Comparison of ENCODE assay signal across 20 mouse cellular contexts in the genomic region with DNA sequence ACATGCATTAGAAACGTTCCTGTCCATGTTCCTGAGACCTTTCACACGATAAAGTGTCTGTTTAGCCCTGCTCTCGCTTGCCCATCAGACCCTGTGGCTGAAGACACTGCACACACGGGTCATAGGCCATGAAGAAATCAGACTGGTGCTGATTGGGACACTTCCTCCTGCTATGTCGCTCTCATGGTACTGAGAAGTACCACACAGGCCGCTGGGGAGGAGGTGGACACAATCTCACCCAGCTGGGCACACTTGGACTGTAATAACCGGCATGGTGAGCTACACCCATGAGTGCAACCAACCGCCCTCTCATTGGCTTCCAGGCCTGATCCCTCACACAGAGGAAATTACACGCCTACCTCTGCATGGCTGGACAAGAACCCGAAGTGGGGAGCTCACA. TPM values are rescaled to one million over a fixed set of nuclear protein-coding genes. Genes with fewer than 3 reads are reported as not detected.
DNase-seq lines count a peak whose midpoint lies in the region; ATAC-seq and TF ChIP-seq lines count a peak whose summit lies in the region.
"Had no signal": no experiment of that assay in that cellular context is flagged by ENCODE, and none has a peak within 500 bp of the region (broad histone marks: within the 10 kb centered on the region; RNA-seq: fewer than 3 reads in every experiment).

No protein-coding gene starts in this region.

- DNase-seq in liver, postnatal 0 days: peak; percentile 15
- DNase-seq in liver, embryonic 11.5 days (ENCODE audit: low spot score): no peak
- peak; percentile 24 for DNase-seq in limb, embryonic 10.5 days (ENCODE audit: low spot score)
- DNase-seq in spleen, postnatal 14 days (ENCODE audit: low spot score in 2 of 2): no peak
- no peak for DNase-seq in adrenal gland, postnatal 10 days
- DNase-seq: adrenal gland, adult 8-10 months; cerebellum, adult 11 months; cerebellum, adult 8-10 months; cerebellum, postnatal 14 days; embryo, embryonic 11 days; gastrocnemius, adult 2 months; gastrocnemius, postnatal 25 days; heart, adult 18-20 months had no signal

- no peak overlapping the region for H3K27ac ChIP-seq in liver, postnatal 0 days (ENCODE audit: low read depth)
- H3K27ac ChIP-seq in liver, embryonic 11.5 days (ENCODE audit: low read depth, low read length): no peak overlapping the region
- H3K27ac ChIP-seq in ES-Bruce4 (ENCODE audit: insufficient read depth, low read length): no peak overlapping the region
- no peak overlapping the region for H3K27ac ChIP-seq in limb, embryonic 10.5 days
- H3K27ac ChIP-seq: embryonic facial prominence, embryonic 12.5 days; forebrain, embryonic 15.5 days; gastrocnemius, adult 2 months; heart, embryonic 10.5 days; hindbrain, embryonic 15.5 days had no signal

- no peak for TF ChIP-seq POLR2A in ES-Bruce4 (IDR thresholded peaks at IDR 0.05; ENCODE audit: insufficient read depth, low read length)

- no peak for ATAC-seq in liver, postnatal 0 days
- ATAC-seq in liver, embryonic 11.5 days (replicated peaks; ENCODE audit: low FRiP score): no peak
- ATAC-seq: forebrain, embryonic 15.5 days had no signal

- no peaks in the 10 kb centered on the region for H3K36me3 ChIP-seq in liver, postnatal 0 days (replicated peaks; ENCODE audit: insufficient read depth, low read length)
- H3K36me3 ChIP-seq in liver, embryonic 11.5 days (ENCODE audit: control insufficient read depth, insufficient read depth, low read length): no peaks in the 10 kb centered on the region
- no peaks in the 10 kb centered on the region for H3K36me3 ChIP-seq in ES-Bruce4 (ENCODE audit: control insufficient read depth, insufficient read depth, low read length, poor library complexity, severe bottlenecking)
- no peaks in the 10 kb centered on the region for H3K36me3 ChIP-seq in limb, embryonic 10.5 days
- H3K36me3 ChIP-seq: embryonic facial prominence, embryonic 12.5 days; forebrain, embryonic 15.5 days; G1E; heart, embryonic 10.5 days; hindbrain, embryonic 15.5 days had no signal

- 63% methylated on average over 10 of the region's 10 CpGs for WGBS in liver, postnatal 0 days (ENCODE audit: insufficient replicate concordance)
- WGBS in liver, embryonic 11.5 days: 78% methylated on average over 10 of the region's 10 CpGs
- WGBS in limb, embryonic 10.5 days: 88% methylated on average over 10 of the region's 10 CpGs

- H3K4me3 ChIP-seq in liver, postnatal 0 days (ENCODE audit: low read depth, low read length): no peak overlapping the region
- no peak overlapping the region for H3K4me3 ChIP-seq in liver, embryonic 11.5 days (ENCODE audit: low read depth, low read length)
- 0 out of 2 replicates have a peak overlapping the region, but pooled peaks have one; percentile 11 for H3K4me3 ChIP-seq in ES-Bruce4 (ENCODE audit: low read depth, low read length)
- H3K4me3 ChIP-seq in limb, embryonic 10.5 days: no peak overlapping the region
- H3K4me3 ChIP-seq: embryonic facial prominence, embryonic 12.5 days; forebrain, embryonic 15.5 days; gastrocnemius, adult 2 months; heart, embryonic 10.5 days; hindbrain, embryonic 15.5 days had no signal

- TF ChIP-seq CTCF in liver, postnatal 0 days (IDR thresholded peaks at IDR 0.05; ENCODE audit: low read depth): no peak
- no peak for TF ChIP-seq CTCF in ES-Bruce4 (IDR thresholded peaks at IDR 0.05; ENCODE audit: low read depth, low read length)

- H3K9ac ChIP-seq in liver, postnatal 0 days (replicated peaks): no peak overlapping the region
- H3K9ac ChIP-seq in liver, embryonic 11.5 days (ENCODE audit: low read depth, low read length): no peak overlapping the region
- no peak overlapping the region for H3K9ac ChIP-seq in ES-Bruce4 (ENCODE audit: low read depth, poor library complexity, severe bottlenecking)
- H3K9ac ChIP-seq: embryonic facial prominence, embryonic 12.5 days; forebrain, embryonic 15.5 days; hindbrain, embryonic 15.5 days had no signal

- H3K4me1 ChIP-seq in liver, postnatal 0 days (ENCODE audit: insufficient read depth): no peaks in the 10 kb centered on the region
- H3K4me1 ChIP-seq in liver, embryonic 11.5 days (replicated peaks; ENCODE audit: control insufficient read depth, insufficient read depth, low read length): no peaks in the 10 kb centered on the region
- no peaks in the 10 kb centered on the region for H3K4me1 ChIP-seq in ES-Bruce4 (ENCODE audit: control insufficient read depth, insufficient read depth, low read length)
- peaks cover 3% of the 10 kb centered on the region; the same call in 1 of the 2 replicates for H3K4me1 ChIP-seq in limb, embryonic 10.5 days
- H3K4me1 ChIP-seq: embryonic facial prominence, embryonic 12.5 days; forebrain, embryonic 15.5 days; hindbrain, embryonic 15.5 days had no signal

- no peaks in the 10 kb centered on the region for H3K27me3 ChIP-seq in liver, postnatal 0 days (ENCODE audit: insufficient read depth, low read length)
- H3K27me3 ChIP-seq in liver, embryonic 11.5 days (replicated peaks; ENCODE audit: control insufficient read depth, insufficient read depth, low read length): no peaks in the 10 kb centered on the region
- H3K27me3 ChIP-seq in ES-Bruce4 (ENCODE audit: control insufficient read depth, insufficient read depth, low read length, poor library complexity, severe bottlenecking): no peaks in the 10 kb centered on the region
- no peaks in the 10 kb centered on the region for H3K27me3 ChIP-seq in limb, embryonic 10.5 days (ENCODE audit: low read depth, poor library complexity, severe bottlenecking)
- H3K27me3 ChIP-seq: CH12.LX; embryonic facial prominence, embryonic 12.5 days; forebrain, embryonic 15.5 days; hindbrain, embryonic 15.5 days had no signal

- no peak for TF ChIP-seq EP300 in liver, postnatal 0 days (IDR thresholded peaks at IDR 0.05; ENCODE audit: low read depth)
- TF ChIP-seq EP300 in ES-Bruce4 (IDR thresholded peaks at IDR 0.05; ENCODE audit: insufficient read depth, low read depth, low read length): no peak

- no peaks in the 10 kb centered on the region for H3K9me3 ChIP-seq in liver, postnatal 0 days (ENCODE audit: low read length)
- H3K9me3 ChIP-seq in liver, embryonic 11.5 days (ENCODE audit: control insufficient read depth, low read length): no peaks in the 10 kb centered on the region
- H3K9me3 ChIP-seq in ES-Bruce4 (replicated peaks; ENCODE audit: control insufficient read depth, insufficient read depth, low read length, poor library complexity, severe bottlenecking): no peaks in the 10 kb centered on the region
- no peaks in the 10 kb centered on the region for H3K9me3 ChIP-seq in limb, embryonic 10.5 days (replicated peaks)
- H3K9me3 ChIP-seq: embryonic facial prominence, embryonic 12.5 days; forebrain, embryonic 15.5 days; G1E; heart, embryonic 10.5 days; hindbrain, embryonic 15.5 days had no signal

- H3K4me2 ChIP-seq in liver, postnatal 0 days (ENCODE audit: low read depth, low read length): no peak overlapping the region
- no peak overlapping the region for H3K4me2 ChIP-seq in liver, embryonic 11.5 days
- H3K4me2 ChIP-seq: embryonic facial prominence, embryonic 12.5 days; forebrain, embryonic 15.5 days; hindbrain, embryonic 15.5 days had no signal

RNA-seq across cellular contexts. Expression of gene Ulk4, which starts 58.8 kb away (rescaled TPM):
- 23.2 and 25.4 TPM in 2 replicates for polyA plus RNA-seq in liver, postnatal 0 days (2015; fragmentation: Nextera tagmentation; extraction: Ambion mirVana)
- 75.1 and 77.3 TPM in 2 replicates for polyA plus RNA-seq in liver, embryonic 11.5 days (2014; fragmentation: Nextera tagmentation; extraction: Ambion mirVana)
- 3.1 and 3.3 TPM in 2 replicates for polyA plus RNA-seq in ES-Bruce4 (2011; ENCODE audit: insufficient read depth, insufficient read length, low read depth, missing spikeins)
- polyA plus RNA-seq in limb, embryonic 10.5 days (2016; fragmentation: Nextera tagmentation; extraction: Ambion mirVana): 119 and 140 TPM in 2 replicates
- 1 to 10 TPM; 1.6 to 3.5 TPM for total RNA-seq in adrenal gland, postnatal 10 days (2021)

Comparison
In these comparisons a context has a peak if more than half of its experiments do, and no peak if none do; other contexts are left out.
1. DNase-seq: peak in liver, postnatal 0 days (single experiment) and limb, embryonic 10.5 days (single experiment); none in liver, embryonic 11.5 days (single experiment), spleen, postnatal 14 days (0 of 2) and adrenal gland, postnatal 10 days (single experiment).